ENCODE assay signal across 22 mouse cellular contexts in the genomic region with DNA sequence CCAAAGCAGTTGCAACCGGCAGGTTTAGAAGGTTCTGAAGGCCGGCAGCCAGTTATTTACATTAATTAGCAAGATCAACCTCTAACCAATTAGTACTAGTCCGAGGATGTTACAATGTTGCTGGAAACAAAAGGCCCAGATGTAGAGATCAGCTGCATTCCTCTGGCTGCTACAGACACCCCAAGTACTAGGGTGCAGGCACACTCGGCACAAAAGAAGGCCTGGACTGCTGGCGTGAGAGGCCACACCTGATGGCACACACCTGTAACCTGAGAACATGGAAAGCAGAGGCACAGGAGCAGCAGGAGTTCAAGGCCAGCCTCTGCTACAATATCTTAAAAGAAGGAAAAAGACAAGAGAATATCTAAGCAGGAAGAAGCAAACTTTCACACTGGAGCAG.
"Had no signal": no experiment of that assay in that cellular context is flagged by ENCODE, and none has a peak within 500 bp of the region (broad histone marks: within the 10 kb centered on the region; RNA-seq: fewer than 3 reads in every experiment).

No protein-coding gene starts in this region.

- H3K36me3 ChIP-seq: heart, embryonic 12.5 days; hindbrain, embryonic 10.5 days; hindbrain, embryonic 12.5 days; intestine, embryonic 15.5 days; limb, embryonic 13.5 days; limb, embryonic 15.5 days; liver, embryonic 12.5 days had no signal

- H3K9me3 ChIP-seq: heart, embryonic 12.5 days; hindbrain, embryonic 12.5 days; intestine, embryonic 15.5 days; limb, embryonic 15.5 days; liver, embryonic 12.5 days had no signal

- H3K9ac ChIP-seq: heart, embryonic 12.5 days; hindbrain, embryonic 12.5 days; hindbrain, embryonic 14.5 days; intestine, embryonic 15.5 days; limb, embryonic 13.5 days; limb, embryonic 15.5 days; liver, embryonic 12.5 days; liver, embryonic 14.5 days had no signal

- DNase-seq: gastrocnemius, adult 2 months; gastrocnemius, postnatal 10 days; gastrocnemius, postnatal 25 days; heart, postnatal 10 days; heart, postnatal 4 days; kidney, adult 18-20 months; kidney, adult 8-10 months; kidney, postnatal 10 days; kidney, postnatal 25 days; kidney, postnatal 4 days had no signal

- H3K27ac ChIP-seq: gastrocnemius, adult 2 months; heart, embryonic 10.5 days; hindbrain, embryonic 10.5 days; hindbrain, embryonic 12.5 days; hindbrain, embryonic 14.5 days; intestine, embryonic 15.5 days; layer of hippocampus, adult 2 months; left cerebral cortex, adult 2 months; limb, embryonic 13.5 days; limb, embryonic 15.5 days; liver, embryonic 12.5 days; liver, embryonic 14.5 days had no signal

- H3K27me3 ChIP-seq: heart, embryonic 12.5 days; hindbrain, embryonic 12.5 days; intestine, embryonic 15.5 days; limb, embryonic 13.5 days; limb, embryonic 15.5 days; liver, embryonic 12.5 days had no signal

- H3K4me1 ChIP-seq: heart, embryonic 10.5 days; hindbrain, embryonic 10.5 days; hindbrain, embryonic 12.5 days; intestine, embryonic 15.5 days; limb, embryonic 13.5 days; limb, embryonic 15.5 days; liver, embryonic 12.5 days had no signal

- H3K4me3 ChIP-seq: gastrocnemius, adult 2 months; heart, embryonic 10.5 days; heart, embryonic 12.5 days; hindbrain, embryonic 10.5 days; hindbrain, embryonic 12.5 days; intestine, embryonic 15.5 days; layer of hippocampus, adult 2 months; left cerebral cortex, adult 2 months; limb, embryonic 13.5 days; limb, embryonic 15.5 days; liver, embryonic 12.5 days had no signal
